Mouse (Mus musculus): Measurements from ENCODE around the gene Rpl10l.

Gene Rpl10l

GRCm38 (mm10) chr12:66283991-66284622 is at the start of gene Rpl10l:
Gene Rpl10l, minus strand, starts transcription at chr12:66284401.
- no peak for DNase-seq (ENCODE audit: low read depth, low spot score)

- DNase-seq (ENCODE audit: low read depth, low spot score), result no peak
Observed at GRCm38 (mm10) chr12:66275890-66276289, 8.3 kb downstream of the Rpl10l start.

- no peak for DNase-seq (ENCODE audit: low read depth, low spot score)
Observed at GRCm38 (mm10) chr12:66245461-66246099, 38.6 kb downstream of the Rpl10l start.

GRCm38 (mm10) chr12:66234158-66234557 is 50.0 kb downstream of the Rpl10l start:
- DNase-seq (ENCODE audit: low read depth, low spot score), result no peak

Data from brain, adult 2 months (tissue).